Mouse (Mus musculus): ENCODE results near the gene Ces2c. TPM values are rescaled to one million over a fixed set of nuclear protein-coding genes. Genes with fewer than 3 reads are reported as not detected.

Ces2c gene
- not detected in 2 replicates for polyA plus RNA-seq (2012; ENCODE audit: insufficient read depth, insufficient read length, low replicate concordance, missing spikeins)

GRCm38 (mm10) chr8:104846831-104847230 lies at the start of gene Ces2c:
TSS of gene Ces2c (plus strand) at chr8:104847068.
- no peak within 1 kb of the TSS for H3K4me3 ChIP-seq (ENCODE audit: insufficient read depth, low read depth, low read length)
- no peaks in the 10 kb centered on the region for H3K4me1 ChIP-seq (ENCODE audit: control insufficient read depth, insufficient read depth, low read length)
- no peak within 1 kb of the TSS for H3K27ac ChIP-seq (ENCODE audit: insufficient read depth, low read depth, low read length)
- 79% methylated on average over 3 of the region's 3 CpGs for WGBS
- no peak for TF ChIP-seq CTCF (IDR thresholded peaks at IDR 0.05; ENCODE audit: insufficient read depth, low read depth, low read length)
- no peak for TF ChIP-seq POLR2A (IDR thresholded peaks at IDR 0.05; ENCODE audit: insufficient read depth, low read depth, low read length)

- no peak overlapping the region for H3K4me3 ChIP-seq (ENCODE audit: insufficient read depth, low read depth, low read length)
- WGBS = 90% methylated on average over 1 of the region's 1 CpGs
- TF ChIP-seq POLR2A (IDR thresholded peaks at IDR 0.05; ENCODE audit: insufficient read depth, low read depth, low read length) (no peak), CTCF (IDR thresholded peaks at IDR 0.05; ENCODE audit: insufficient read depth, low read depth, low read length) (no peak)
- no peak overlapping the region for H3K27ac ChIP-seq (ENCODE audit: insufficient read depth, low read depth, low read length)
- no peaks in the 10 kb centered on the region for H3K4me1 ChIP-seq (ENCODE audit: control insufficient read depth, insufficient read depth, low read length)
These were observed 47.5 kb upstream of the Ces2c start for GRCm38 (mm10) chr8:104799385-104799784.

GRCm38 (mm10) chr8:104806127-104806526 lies 40.7 kb upstream of the Ces2c start:
- no peak overlapping the region for H3K27ac ChIP-seq (ENCODE audit: insufficient read depth, low read depth, low read length)
- no peaks in the 10 kb centered on the region for H3K4me1 ChIP-seq (ENCODE audit: control insufficient read depth, insufficient read depth, low read length)
- 30% methylated on average over 2 of the region's 2 CpGs for WGBS
- no peak for TF ChIP-seq CTCF (IDR thresholded peaks at IDR 0.05; ENCODE audit: insufficient read depth, low read depth, low read length)
- no peak for TF ChIP-seq POLR2A (IDR thresholded peaks at IDR 0.05; ENCODE audit: insufficient read depth, low read depth, low read length)
- H3K4me3 ChIP-seq (ENCODE audit: insufficient read depth, low read depth, low read length) = no peak overlapping the region

GRCm38 (mm10) chr8:104808542-104809413 lies 38.1 kb upstream of the Ces2c start:
- Histone ChIP-seq H3K4me1 (ENCODE audit: control insufficient read depth, insufficient read depth, low read length) (no peaks in the 10 kb centered on the region), H3K4me3 (ENCODE audit: insufficient read depth, low read depth, low read length) (no peak overlapping the region), H3K27ac (ENCODE audit: insufficient read depth, low read depth, low read length) (no peak overlapping the region)
- TF ChIP-seq POLR2A (IDR thresholded peaks at IDR 0.05; ENCODE audit: insufficient read depth, low read depth, low read length) = no peak
- no peak for TF ChIP-seq CTCF (IDR thresholded peaks at IDR 0.05; ENCODE audit: insufficient read depth, low read depth, low read length)
- 95% methylated on average over 7 of the region's 7 CpGs for WGBS

GRCm38 (mm10) chr8:104809436-104809835 lies 37.4 kb upstream of the Ces2c start:
- 92% methylated on average over 3 of the region's 3 CpGs for WGBS
- TF ChIP-seq CTCF (IDR thresholded peaks at IDR 0.05; ENCODE audit: insufficient read depth, low read depth, low read length) (no peak), POLR2A (IDR thresholded peaks at IDR 0.05; ENCODE audit: insufficient read depth, low read depth, low read length) (no peak)
- H3K4me3 ChIP-seq (ENCODE audit: insufficient read depth, low read depth, low read length) = no peak overlapping the region

GRCm38 (mm10) chr8:104826912-104827311 lies 20.0 kb upstream of the Ces2c start:
- Histone ChIP-seq H3K4me1 (ENCODE audit: control insufficient read depth, insufficient read depth, low read length) (no peaks in the 10 kb centered on the region), H3K4me3 (ENCODE audit: insufficient read depth, low read depth, low read length) (no peak overlapping the region), H3K27ac (ENCODE audit: insufficient read depth, low read depth, low read length) (no peak overlapping the region)
- WGBS = 93% methylated on average over 1 of the region's 1 CpGs
- no peak for TF ChIP-seq POLR2A (IDR thresholded peaks at IDR 0.05; ENCODE audit: insufficient read depth, low read depth, low read length)
- TF ChIP-seq CTCF (IDR thresholded peaks at IDR 0.05; ENCODE audit: insufficient read depth, low read depth, low read length) = no peak

More at GRCm38 (mm10) chr8:104809436-104809835, 37.4 kb upstream of the Ces2c start:
- no peak overlapping the region for H3K27ac ChIP-seq (ENCODE audit: insufficient read depth, low read depth, low read length)
- H3K4me1 ChIP-seq (ENCODE audit: control insufficient read depth, insufficient read depth, low read length) = no peaks in the 10 kb centered on the region

GRCm38 (mm10) chr8:104828221-104828620 lies 18.6 kb upstream of the Ces2c start:
- no peak overlapping the region for H3K27ac ChIP-seq (ENCODE audit: insufficient read depth, low read depth, low read length)
- no peaks in the 10 kb centered on the region for H3K4me1 ChIP-seq (ENCODE audit: control insufficient read depth, insufficient read depth, low read length)
- no peak overlapping the region for H3K4me3 ChIP-seq (ENCODE audit: insufficient read depth, low read depth, low read length)
- 84% methylated on average over 3 of the region's 3 CpGs for WGBS
- TF ChIP-seq CTCF (IDR thresholded peaks at IDR 0.05; ENCODE audit: insufficient read depth, low read depth, low read length) (no peak), POLR2A (IDR thresholded peaks at IDR 0.05; ENCODE audit: insufficient read depth, low read depth, low read length) (no peak)

- Histone ChIP-seq H3K27ac (ENCODE audit: insufficient read depth, low read depth, low read length) (no peak within 1 kb of the TSS), H3K4me1 (ENCODE audit: control insufficient read depth, insufficient read depth, low read length) (no peaks in the 10 kb centered on the region), H3K4me3 (ENCODE audit: insufficient read depth, low read depth, low read length) (no peak within 1 kb of the TSS)
- 68% methylated on average over 5 of the region's 5 CpGs for WGBS
- TF ChIP-seq POLR2A (IDR thresholded peaks at IDR 0.05; ENCODE audit: insufficient read depth, low read depth, low read length) = no peak
- no peak for TF ChIP-seq CTCF (IDR thresholded peaks at IDR 0.05; ENCODE audit: insufficient read depth, low read depth, low read length)
These were observed 15.4 kb upstream of the Ces2c start, which contains the start of gene Ces2b for GRCm38 (mm10) chr8:104831440-104831839. TSS of gene Ces2b (plus strand) at chr8:104831572.

- Histone ChIP-seq H3K27ac (ENCODE audit: insufficient read depth, low read depth, low read length) (no peak overlapping the region), H3K4me1 (ENCODE audit: control insufficient read depth, insufficient read depth, low read length) (no peaks in the 10 kb centered on the region), H3K4me3 (ENCODE audit: insufficient read depth, low read depth, low read length) (no peak overlapping the region)
- 92% methylated on average over 3 of the region's 3 CpGs for WGBS
- no peak for TF ChIP-seq POLR2A (IDR thresholded peaks at IDR 0.05; ENCODE audit: insufficient read depth, low read depth, low read length)
These were observed 5.3 kb upstream of the Ces2c start for GRCm38 (mm10) chr8:104841360-104842078.

All from olfactory bulb, adult 2 months (tissue).